Mouse (Mus musculus): Measurements from ENCODE around the gene Suz12. TPM values are rescaled to one million over a fixed set of nuclear protein-coding genes. Genes with fewer than 3 reads are reported as not detected.
"Not testable (repeated sequence)": the region's sequence is repeated elsewhere in the genome, so short reads cannot be mapped to it uniquely, and the experiment has no call there.

Suz12 gene
- total RNA-seq (2021) = 61.3 and 66.7 TPM in 2 replicates
- long read RNA-seq, full-length matches to known transcripts = 33 of 38 reads
- long read RNA-seq, partial matches to known transcripts = 4 of 38 reads
- long read RNA-seq, other reads (novel, unspliced or antisense) = 1 of 38 reads

GRCm38 (mm10) chr11:79992592-79993355 lies at the start of gene Suz12:
Gene Suz12 (plus strand): TSS chr11:79993106.
- DNase-seq = peak; percentile 96

GRCm38 (mm10) chr11:79943136-79943535 lies 49.8 kb upstream of the Suz12 start:
- no peak for DNase-seq

GRCm38 (mm10) chr11:79943601-79944000 lies 49.3 kb upstream of the Suz12 start:
- no peak for DNase-seq

GRCm38 (mm10) chr11:79947265-79947664 lies 45.6 kb upstream of the Suz12 start:
- no peak for DNase-seq

- DNase-seq = no peak
These were observed 31.4 kb upstream of the Suz12 start for GRCm38 (mm10) chr11:79961346-79962124.

GRCm38 (mm10) chr11:79962125-79962876 lies 30.6 kb upstream of the Suz12 start, which contains the start of gene Utp6:
Gene Utp6 (minus strand): TSS chr11:79962390.
- DNase-seq = peak; percentile 98

GRCm38 (mm10) chr11:79962877-79963183 lies 30.1 kb upstream of the Suz12 start:
- no peak for DNase-seq

GRCm38 (mm10) chr11:79963212-79963974 lies 29.5 kb upstream of the Suz12 start:
- DNase-seq = no peak

GRCm38 (mm10) chr11:79965896-79966295 lies 27.0 kb upstream of the Suz12 start:
- DNase-seq = peak; percentile 57

GRCm38 (mm10) chr11:79967752-79968151 lies 25.2 kb upstream of the Suz12 start:
- no peak for DNase-seq

- no peak for DNase-seq
These were observed 19.8 kb upstream of the Suz12 start for GRCm38 (mm10) chr11:79973133-79973532.

GRCm38 (mm10) chr11:79973626-79974476 lies 19.1 kb upstream of the Suz12 start:
- DNase-seq = peak; percentile 34

GRCm38 (mm10) chr11:79975377-79975776 lies 17.5 kb upstream of the Suz12 start:
- DNase-seq = no peak

GRCm38 (mm10) chr11:79976222-79976621 lies 16.7 kb upstream of the Suz12 start:
- DNase-seq = no peak

GRCm38 (mm10) chr11:79976645-79977044 lies 16.3 kb upstream of the Suz12 start:
- DNase-seq = not testable (repeated sequence)

GRCm38 (mm10) chr11:79977061-79977460 lies 15.8 kb upstream of the Suz12 start:
- not testable (repeated sequence) for DNase-seq

- DNase-seq = not testable (repeated sequence)
These were observed 15.2 kb upstream of the Suz12 start for GRCm38 (mm10) chr11:79977747-79978146.

- DNase-seq = no peak
These were observed 6.0 kb upstream of the Suz12 start for GRCm38 (mm10) chr11:79986886-79987285.

- no peak for DNase-seq
These were observed 5.0 kb upstream of the Suz12 start for GRCm38 (mm10) chr11:79987896-79988295.

GRCm38 (mm10) chr11:79990120-79990519 lies 2.8 kb upstream of the Suz12 start:
- DNase-seq = no peak

- DNase-seq = no peak
These were observed 1.3 kb upstream of the Suz12 start for GRCm38 (mm10) chr11:79991600-79991999.
